Mouse (Mus musculus) erythroid progenitor cell, adult 5-6 weeks (primary cell): ENCODE data around the gene Hoxd9. TPM values are rescaled to one million over a fixed set of nuclear protein-coding genes. Genes with fewer than 3 reads are reported as not detected.

Experiments used
- ATAC-seq: replicated peaks from 2 replicates; pipeline ENCODE4 v1.8.0; 2016; ENCODE audit warnings: moderate number of reproducible peaks, mild to moderate bottlenecking, moderate TSS enrichment, inconsistent platforms; ENCODE audit not compliant: poor library complexity, low FRiP score, severe bottlenecking
- total RNA-seq, 2 experiments: library from RNA; stranded (forward) in 1 of 2; stranded (reverse) in 1 of 2; fragments of 150-400 nt in 1 of 2; fragments of 186-747, 209-891 nt in 1 of 2; gene quantifications; 2 replicates each; pipeline versions ENCODE4 v1.2.3 to v1.2.4; 2015 to 2017; ENCODE audit warnings: low replicate concordance in 2 of 2

The Hoxd9 gene
- total RNA-seq, 2 experiments from 2014 or later, result not detected

DNA sequence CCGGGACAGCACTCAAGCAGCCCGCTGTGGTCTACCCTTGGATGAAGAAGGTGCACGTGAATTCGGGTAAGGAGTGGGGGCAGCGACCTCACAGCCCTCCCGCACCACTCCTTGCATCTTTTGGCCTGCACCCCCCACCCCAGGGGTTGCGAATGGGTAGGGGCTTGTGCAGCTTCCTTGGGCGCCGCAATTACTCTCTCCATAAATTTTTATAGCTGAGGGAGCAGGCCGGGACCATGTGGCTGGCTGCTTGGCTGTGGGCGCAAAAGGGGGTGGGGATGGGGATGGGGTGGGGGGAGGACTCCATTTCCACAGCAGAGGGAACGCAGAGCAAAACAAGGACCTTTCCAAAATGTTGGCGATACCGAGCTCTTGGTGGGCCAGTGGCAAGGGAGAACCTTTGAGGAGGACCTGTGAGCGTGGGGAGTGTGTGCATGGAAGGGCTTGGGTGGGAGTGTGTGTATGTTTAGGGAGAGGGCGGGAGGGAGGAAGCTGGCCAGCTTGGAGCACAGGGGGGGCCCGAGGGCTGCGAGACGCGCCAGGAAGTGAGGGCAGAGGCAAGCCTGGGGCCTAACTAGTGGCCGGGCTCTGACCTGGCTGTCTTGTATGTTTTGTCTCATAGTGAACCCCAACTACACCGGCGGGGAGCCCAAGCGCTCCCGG, 30.2 kb downstream of the Hoxd9 start:
- no peak for ATAC-seq

DNA sequence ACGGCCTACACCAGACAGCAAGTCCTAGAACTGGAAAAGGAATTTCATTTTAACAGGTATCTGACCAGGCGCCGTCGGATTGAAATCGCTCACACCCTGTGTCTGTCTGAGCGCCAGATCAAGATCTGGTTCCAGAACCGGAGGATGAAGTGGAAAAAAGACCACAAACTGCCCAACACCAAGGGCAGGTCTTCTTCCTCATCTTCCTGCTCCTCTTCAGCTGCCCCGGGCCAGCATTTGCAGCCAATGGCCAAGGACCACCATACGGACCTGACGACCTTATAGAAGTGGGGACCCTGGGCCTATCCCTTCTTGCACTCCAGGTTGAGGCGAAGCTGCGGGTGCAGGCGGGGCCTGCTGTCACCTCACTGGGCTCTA, 30.8 kb downstream of the Hoxd9 start:
- no peak for ATAC-seq

DNA sequence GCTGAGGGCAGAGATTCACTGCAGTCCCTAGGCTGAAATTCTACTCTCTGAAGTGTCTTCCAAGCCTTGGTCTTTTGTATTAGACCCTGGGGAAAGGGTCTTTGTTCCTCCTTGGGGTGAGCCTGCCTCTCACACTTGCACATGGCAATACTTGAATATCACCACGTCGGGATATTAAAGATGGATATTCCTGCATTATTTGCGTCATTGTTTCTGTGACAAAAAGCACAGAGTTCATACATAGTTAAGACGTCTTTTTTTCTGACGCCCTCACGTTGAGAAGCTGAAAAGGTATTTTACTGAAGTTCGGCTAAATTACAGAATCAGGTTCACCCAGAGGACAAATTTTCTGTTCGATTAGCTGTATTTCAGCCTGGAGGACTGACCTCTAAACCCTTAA, 32.8 kb downstream of the Hoxd9 start:
- no peak for ATAC-seq

DNA sequence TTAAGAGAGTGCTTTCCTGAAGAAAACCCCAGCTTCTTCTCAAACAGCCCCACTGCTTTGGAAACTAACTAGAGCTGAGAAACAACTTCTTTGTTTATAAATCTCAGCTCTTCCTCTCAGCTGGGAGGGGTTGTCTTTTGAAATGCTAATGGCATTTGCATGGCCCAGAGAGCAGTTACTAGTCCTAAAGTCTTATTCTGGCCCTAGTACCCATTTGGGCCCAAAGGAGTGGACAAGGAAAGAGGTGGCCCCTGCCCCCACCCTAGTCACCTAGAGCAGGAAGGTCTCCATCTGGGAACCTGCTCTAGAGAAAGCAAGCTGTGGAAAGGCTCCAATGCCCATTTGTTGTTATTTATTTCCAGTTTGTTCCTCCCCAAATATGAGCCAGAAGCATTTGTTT, 33.5 kb downstream of the Hoxd9 start:
- ATAC-seq, result no peak

DNA sequence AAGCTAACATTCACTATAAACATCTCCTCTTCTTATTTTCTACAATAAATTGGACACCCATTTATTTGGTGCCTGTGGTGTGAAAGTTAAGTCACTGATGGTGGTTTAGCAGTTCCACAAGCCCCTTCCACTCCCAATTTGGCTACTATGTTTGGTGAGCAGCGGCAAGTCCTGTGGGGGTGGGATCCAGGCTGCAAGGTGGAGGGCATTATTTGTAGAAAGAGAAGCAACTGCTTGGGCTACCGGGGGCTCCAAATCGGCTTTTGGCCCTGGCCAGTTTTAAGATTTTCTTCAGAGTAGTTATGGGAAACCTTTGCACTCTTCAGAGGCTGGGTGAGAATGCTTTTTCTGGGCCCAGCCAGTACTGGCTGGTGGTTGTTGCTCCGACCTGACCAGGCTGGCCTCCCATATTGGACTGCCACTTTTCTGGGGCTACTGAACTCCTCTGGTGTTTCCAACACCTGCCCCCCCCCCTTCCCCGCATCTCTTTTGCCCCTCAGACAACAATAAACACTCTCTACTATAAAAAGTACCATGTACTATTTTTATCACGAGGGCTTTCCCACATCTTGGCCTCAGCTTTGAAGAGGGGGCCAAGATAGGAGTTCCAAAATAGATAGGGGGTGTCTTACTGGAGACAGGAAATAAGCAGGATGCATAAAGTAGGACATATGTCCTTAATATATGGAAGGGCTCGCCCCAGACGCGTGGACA, 34.4 kb downstream of the Hoxd9 start:
- no peak for ATAC-seq

DNA sequence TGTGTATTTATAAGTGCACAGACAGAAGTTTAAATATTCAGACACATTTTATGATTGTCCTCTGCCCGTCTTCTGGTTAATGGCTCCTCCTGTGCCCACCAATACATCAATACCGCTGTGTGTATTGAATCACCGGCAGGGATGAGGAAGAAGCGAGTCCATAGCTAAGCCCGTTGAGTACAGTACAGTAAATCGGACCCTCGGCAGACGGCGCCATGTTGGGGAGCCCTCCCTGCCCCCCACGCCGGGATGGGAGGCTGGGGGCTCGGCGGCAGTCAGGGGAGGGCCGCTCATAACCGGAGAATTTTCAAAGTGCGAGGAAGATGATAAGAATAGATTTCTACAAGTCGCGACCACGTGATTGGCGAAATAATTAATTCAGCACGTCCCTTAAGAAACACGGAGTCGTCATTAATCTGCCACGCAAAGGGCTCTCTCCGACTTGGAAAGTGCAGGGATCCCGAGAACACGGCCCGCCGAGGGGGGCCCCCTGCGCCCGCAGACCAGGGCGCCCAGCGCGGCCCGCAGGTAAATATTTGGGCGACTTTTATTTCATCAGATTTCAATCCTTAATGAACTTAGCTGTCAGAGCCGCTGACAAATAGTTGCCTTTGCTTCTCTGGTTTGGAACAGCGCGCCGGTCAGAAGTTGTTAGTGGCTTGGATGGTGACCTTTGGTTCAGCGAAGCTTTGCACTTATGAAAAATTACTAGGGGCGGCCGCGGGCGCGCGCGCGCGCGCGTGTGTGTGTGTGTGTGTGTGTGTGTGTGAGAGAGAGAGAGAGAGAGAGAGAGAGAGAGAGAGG, 35.2 kb downstream of the Hoxd9 start:
- ATAC-seq, result no peak

DNA sequence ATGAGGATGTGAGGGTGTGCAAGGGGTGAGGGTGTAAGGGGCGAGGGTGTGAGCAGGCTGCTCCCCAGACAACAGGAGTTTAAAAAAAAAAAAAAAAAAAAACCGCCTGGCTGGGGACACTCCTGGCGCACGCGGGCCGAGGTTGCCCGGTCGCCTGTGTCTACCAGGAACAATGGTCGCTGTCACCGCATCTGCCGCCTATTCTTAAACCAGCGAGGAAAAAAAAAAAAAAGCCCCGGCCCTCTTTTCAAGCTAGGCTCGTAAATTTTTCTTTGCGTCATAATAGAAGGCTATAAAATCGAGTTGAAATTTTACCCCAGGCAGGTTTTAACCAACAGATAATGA, 35.8 kb downstream of the Hoxd9 start:
- no peak for ATAC-seq

DNA sequence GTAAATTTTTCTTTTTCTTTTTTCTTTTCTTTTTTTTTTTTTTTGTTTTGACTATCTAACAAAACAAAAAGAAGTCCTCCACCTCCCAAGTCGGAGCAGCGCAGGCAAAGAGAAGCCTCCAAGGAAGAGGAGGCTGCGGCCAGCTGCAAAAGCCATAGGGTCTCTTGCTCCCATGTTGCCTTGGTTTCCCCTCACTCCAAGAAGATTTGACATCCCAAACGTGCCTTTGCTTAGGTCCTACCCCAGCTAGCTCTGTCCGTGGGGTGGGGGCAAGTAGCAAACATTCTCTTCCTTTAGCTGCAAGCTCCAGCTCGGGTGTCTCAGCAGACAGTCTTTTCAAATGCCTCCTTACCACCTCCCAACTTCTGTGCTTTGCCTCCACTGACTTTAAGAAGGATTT, 36.2 kb downstream of the Hoxd9 start:
- ATAC-seq, result no peak

DNA sequence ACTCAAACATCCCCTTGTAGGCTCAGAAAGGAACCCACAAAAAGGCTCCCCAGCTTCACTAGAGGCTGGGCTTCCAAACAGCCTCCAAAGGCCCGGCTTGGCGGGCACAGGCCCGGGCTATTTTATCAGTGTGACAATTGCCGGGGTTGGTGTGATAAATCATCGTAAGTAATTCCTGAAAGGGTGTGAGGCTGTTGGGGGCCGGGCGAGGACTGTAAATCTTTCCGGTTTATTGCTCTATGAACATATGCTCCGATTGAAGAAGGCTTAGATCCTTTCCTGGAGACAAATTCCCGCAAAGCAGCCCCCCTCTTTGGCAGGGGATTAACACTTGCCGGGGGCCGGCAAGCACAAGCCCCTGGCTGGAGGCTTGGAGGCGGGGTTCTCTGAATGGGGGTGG, 36.9 kb downstream of the Hoxd9 start:
- no peak for ATAC-seq

DNA sequence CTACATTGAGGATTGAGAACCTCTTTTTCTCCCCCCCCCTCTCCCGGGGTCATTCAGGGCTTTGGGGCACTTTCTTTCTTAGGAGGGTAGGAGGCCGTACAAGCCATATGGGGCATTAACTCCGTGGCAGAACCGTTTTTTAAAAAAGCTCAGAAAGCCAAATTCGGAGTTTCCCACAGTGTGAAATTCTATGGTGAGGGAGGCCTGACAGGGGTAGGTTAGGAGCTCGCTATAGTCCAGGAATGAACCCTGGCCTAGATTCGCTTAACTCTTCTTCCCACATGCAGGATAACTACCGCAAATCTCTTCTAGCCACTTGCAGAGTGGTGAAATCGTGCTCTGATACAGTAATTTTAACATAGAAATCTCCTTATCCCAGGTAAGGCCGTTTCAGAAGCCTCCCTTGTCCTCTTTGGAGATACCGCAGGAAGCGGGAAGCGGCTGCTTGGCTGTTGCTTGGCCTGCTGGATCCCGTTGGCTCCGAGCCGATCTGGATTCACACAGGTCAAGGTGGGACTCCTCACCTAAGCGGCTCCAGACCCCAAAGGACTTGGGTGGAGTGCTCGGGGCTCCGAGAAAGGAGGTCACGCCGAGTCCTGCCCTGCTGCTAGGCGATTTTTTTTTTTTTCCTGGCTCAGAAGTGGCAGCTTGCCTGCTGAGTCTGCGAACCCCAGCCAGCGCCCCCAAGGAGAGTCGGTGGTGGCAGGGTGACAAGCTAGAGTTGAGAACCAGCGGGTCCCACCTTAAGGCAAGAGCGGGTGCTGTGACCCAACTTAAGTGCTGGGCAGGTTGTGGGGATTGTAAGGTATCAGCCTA, 37.7 kb downstream of the Hoxd9 start:
- no peak for ATAC-seq

DNA sequence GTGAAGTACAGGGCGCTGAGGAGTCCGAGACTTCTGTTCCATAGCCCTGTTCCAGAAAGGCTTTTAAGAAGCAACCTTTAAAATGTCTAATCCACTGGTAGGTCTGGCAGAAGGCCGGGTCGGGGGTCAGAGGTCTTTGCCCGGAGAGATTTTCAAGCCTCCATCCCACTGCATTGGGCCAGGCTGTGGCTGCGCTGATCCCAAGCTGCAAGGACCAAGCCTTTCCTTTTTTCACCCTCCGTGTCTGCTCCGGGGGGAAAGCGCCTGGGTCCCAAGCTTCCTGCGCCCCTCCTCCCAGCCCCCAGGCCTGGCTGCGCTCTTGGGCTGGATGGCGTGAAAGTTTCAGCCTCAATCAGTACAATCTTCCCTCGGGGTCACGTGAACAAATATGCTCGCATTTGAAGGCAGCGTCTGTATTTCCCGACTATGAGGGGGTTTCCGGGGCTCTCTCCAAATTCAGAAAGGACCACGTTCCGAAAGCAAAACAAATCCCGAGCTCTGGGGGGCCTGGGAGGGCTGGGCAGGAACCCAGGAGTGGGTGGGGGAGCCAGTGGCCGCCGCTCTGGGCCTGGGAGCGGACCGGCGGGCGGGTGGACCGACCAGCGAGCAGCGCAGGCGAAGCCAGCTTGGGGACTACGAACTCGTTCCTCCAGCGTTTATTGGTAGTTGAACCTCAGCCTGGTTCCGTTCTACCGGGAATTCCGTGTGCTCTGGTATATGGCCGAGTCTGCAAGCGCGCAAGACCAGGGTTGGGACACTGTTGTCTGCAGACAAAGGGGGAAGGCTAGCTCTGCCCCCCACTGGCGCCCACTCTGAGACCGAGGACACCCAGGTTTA, 38.5 kb downstream of the Hoxd9 start:
- ATAC-seq, result no peak

DNA sequence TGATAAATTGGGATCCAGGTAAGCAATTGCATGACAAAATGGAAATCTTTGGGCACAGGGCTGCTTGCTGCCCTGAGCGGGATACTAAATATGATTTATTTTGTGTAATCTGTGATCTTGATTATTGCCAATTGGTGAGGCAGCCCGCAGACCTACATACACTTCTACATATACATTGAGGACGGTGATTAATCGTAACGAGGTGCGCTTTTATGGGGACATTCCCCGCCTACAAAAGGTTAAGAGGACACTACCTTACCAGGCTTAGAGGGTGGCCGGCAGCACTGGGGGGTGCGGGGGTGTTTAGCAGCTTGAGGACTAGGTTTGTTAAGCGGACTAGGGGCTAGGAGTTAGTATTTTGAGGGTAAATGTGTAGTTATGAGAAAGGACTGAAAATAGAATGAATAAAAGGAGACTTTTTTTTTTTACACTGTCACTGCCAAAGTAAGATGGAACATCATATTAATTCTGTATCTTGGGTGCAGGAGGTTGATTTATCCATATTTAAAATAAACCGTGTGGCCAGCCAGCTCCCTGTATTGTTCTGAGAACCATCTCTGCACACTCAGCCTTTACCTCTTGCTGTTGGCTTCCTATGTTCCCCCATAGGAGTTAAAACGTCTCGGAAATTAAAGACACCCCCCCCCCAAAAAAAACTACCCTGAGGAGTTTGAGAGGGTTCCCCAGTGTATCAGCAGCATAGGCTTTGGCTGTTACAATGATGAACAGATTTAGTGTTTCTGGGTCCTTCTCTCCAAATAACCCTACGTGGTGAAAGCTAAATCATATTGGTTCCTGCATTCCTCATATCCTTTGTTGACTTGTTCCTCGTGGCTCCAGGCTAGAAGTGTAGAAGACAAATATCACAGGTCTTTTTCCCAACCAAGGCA, 39.4 kb downstream of the Hoxd9 start:
- ATAC-seq, result no peak

DNA sequence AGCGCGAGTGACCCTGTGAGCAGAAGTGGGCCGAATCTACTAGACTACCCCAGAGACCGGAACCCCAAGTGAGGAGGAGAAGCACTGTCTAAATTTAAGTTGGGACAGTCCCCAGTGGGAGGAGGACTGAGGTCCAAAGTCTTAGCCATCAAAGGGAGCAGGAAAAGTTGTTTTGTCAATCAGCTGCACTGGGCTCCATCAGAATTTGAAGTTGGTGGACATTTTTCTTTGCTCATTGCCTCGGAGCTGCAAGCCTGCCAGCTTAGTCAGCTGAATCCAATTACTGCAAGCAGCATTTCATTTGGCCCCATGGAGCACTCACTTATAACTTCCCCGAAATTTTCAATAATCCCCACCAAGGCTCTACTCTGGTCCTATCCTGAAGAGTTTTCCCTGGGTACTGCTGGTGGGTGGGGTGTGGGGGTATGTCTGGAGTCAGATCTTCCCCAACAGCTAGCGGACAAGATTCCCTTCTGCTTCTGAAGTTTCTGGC, 40.1 kb downstream of the Hoxd9 start:
- ATAC-seq, result no peak

DNA sequence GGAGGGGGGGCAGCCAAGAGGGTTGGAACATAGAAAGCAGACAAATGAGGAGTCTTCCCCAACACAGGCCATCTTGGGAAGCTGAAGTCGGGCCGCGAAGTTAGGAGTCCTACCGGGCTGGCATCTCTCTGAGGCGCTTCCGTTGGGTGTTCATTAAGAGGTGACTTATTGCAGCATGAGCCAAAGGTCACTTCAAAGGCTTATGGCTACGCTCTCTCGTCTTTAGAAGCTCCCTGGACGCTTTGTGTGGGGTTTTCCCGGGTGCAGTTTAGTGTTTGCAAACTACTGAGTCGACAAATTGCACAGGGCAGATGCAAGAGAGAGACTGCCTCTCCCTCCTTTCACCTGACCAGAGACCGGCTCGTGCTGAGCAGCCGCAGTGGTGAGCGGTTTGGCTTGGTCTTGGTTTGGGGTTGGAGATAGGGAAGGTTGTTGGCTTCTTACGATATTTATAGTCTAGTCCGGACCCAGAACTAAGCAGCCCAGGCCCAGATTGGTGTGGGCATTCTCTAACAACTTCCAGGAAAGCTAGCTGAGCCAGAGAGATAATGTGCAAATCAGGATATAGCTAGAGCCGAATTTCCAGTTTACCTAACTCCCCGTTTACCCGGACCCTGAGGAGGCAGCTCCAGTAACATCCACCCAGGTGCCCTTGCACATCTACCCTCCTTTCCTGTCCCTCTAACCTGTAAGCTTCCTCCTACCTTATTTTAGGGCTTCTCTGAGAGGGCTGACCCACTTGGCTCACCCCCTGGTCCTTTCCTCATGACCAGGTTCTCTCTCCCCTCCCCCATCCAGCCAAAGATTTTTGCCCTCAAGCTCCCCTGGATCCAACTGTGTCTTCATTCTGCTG, 41.3 kb downstream of the Hoxd9 start:
- no peak for ATAC-seq

DNA sequence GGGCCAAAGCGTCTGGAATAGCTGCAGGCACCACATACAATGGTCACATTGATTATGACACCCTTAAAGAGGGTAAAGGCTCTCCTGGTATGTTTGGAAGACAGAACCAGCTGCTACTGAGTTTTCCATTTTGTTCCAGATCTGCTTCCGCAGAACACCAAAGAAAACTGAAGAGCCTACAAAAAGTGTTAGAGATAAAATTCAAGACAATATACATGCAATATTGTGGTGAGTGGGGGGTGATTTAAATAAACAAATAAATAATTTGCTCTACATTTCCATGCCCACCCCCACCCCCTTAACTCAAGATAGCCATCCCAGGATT, 41.9 kb downstream of the Hoxd9 start:
- ATAC-seq, result no peak

DNA sequence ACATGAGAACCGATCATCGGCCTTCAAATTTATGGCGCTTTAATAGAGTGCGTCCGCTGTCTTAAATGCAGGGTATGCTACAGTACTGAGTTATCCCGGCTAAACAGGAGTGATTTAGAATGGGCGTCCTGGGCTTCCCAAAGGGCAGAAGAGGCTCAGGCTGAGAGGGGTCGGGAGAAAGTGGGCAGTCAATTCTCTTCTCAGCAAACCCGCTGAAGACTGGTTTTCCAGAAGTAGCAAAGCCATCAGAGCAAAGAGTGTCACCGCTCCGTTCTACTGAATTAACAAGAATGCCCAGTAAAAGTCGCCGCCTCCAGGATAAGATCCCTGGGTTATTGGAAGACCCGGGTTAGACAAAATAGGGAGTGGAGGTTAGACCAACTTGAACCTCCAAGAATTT, 42.3 kb downstream of the Hoxd9 start:
- no peak for ATAC-seq

DNA sequence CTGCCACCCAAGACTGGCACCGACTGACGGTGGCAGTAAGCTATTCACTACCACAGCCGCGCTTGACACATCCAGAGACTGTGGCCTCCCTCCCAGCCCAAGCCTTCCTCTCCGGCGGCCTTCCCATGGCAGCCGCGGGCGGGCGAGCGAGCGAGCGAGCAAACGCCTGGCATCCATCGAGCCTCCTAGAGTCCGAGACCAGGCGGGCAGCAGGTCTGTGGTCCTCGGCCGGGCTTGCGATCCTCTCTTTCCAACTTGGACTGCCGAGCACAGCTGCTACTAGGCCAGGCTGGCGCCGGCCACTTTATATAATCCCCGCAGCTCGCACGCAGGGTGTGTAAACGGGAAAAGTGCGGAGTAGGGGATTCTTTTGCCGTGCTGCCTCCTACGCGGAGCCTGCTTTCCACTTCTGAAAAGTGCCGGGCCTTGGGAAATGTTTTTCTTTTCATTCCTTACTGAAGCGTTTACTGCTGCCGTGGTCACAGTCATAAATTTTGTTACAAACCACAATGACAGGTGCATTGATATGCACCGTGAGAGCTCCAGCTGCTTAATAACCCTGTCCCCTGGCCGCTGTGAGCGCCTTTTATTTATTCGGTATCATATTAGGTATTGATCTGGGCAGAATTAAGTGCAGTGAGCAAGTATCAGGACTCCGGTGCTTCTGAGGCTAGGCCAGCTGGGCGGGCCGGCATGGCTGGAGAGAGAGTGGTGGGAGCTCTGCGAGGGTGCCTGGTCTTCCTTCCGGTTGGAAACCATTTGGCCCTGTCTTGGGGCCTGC, 43.0 kb downstream of the Hoxd9 start:
- ATAC-seq, result no peak
